Comparison of ENCODE assay signal across 21 mouse cellular contexts in the genomic region with DNA sequence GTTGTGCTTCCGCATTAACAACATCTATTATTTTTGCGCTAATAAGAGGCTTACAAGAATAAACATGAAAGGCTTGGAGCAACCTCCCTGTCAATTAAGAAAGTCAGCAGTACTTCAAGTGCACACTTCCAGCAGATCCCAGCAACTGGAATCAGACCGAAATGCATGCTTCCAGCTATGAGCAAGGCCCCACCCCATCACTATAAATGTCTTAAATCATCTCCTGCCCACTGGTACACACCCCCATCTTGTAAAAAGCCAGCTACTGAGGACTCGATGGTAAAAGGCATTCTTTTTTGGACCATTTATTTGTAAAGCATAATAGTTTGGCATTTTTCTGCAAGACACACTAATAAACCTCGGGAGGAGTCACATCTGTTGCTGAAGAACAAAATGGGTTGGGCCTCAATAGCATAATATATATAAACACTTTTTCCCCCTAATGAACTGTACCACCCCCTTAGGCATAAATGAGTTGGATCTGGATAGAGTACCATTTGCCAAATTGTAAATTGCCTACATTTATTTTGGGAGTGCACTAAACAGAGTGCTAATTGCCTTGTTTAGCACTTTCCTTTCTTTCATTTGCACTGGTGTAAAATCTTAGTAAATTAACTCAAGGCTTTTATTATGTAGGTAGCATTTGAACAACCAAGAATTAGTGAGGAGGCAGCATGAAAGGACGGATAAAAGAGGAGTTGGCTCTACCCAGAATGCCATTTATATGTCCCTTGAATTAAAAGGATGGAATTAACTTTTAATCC.
"Had no signal": no experiment of that assay in that cellular context is flagged by ENCODE, and none has a peak within 500 bp of the region (broad histone marks: within the 10 kb centered on the region; RNA-seq: fewer than 3 reads in every experiment).

No protein-coding gene starts in this region.

- H3K27ac ChIP-seq: kidney, postnatal 0 days; limb, embryonic 12.5 days; limb, embryonic 15.5 days; liver, embryonic 14.5 days; lung, embryonic 15.5 days; midbrain, embryonic 12.5 days; midbrain, embryonic 15.5 days; neural tube, embryonic 12.5 days; neural tube, embryonic 15.5 days; stomach, embryonic 15.5 days had no signal

- DNase-seq: kidney, adult 2 months; kidney, postnatal 25 days; liver, postnatal 0 days; lung, postnatal 10 days; lung, postnatal 36 days; right cerebral cortex, adult 18-20 months; right cerebral cortex, postnatal 14 days; right cerebral cortex, postnatal 4 days; thymus, postnatal 25 days had no signal

- H3K4me2 ChIP-seq: limb, embryonic 12.5 days; limb, embryonic 15.5 days; liver, embryonic 11.5 days; lung, embryonic 15.5 days; midbrain, embryonic 12.5 days; midbrain, embryonic 15.5 days; neural tube, embryonic 12.5 days; neural tube, embryonic 15.5 days; stomach, embryonic 15.5 days had no signal

- H3K9me3 ChIP-seq: limb, embryonic 12.5 days; limb, embryonic 15.5 days; lung, embryonic 15.5 days; midbrain, embryonic 12.5 days; midbrain, embryonic 15.5 days; neural tube, embryonic 12.5 days; neural tube, embryonic 15.5 days; stomach, embryonic 15.5 days had no signal

- H3K4me1 ChIP-seq: megakaryocyte, embryonic 14.5 days; neural tube, embryonic 12.5 days; stomach, embryonic 15.5 days had no signal

- H3K36me3 ChIP-seq: limb, embryonic 12.5 days; limb, embryonic 15.5 days; lung, embryonic 15.5 days; midbrain, embryonic 12.5 days; midbrain, embryonic 15.5 days; neural tube, embryonic 12.5 days; neural tube, embryonic 15.5 days; stomach, embryonic 15.5 days had no signal

- ATAC-seq: liver, postnatal 0 days; midbrain, embryonic 15.5 days had no signal

- H3K4me3 ChIP-seq: limb, embryonic 12.5 days; limb, embryonic 15.5 days; lung, embryonic 15.5 days; megakaryocyte, embryonic 14.5 days; midbrain, embryonic 12.5 days; midbrain, embryonic 15.5 days; neural tube, embryonic 12.5 days; neural tube, embryonic 15.5 days; stomach, embryonic 15.5 days had no signal

- H3K9ac ChIP-seq: limb, embryonic 12.5 days; limb, embryonic 15.5 days; liver, embryonic 14.5 days; liver, postnatal 0 days; lung, embryonic 15.5 days; midbrain, embryonic 12.5 days; midbrain, embryonic 15.5 days; neural tube, embryonic 12.5 days; neural tube, embryonic 15.5 days; stomach, embryonic 15.5 days had no signal

- H3K27me3 ChIP-seq: lung, embryonic 15.5 days; megakaryocyte, embryonic 14.5 days; stomach, embryonic 15.5 days had no signal
